Mouse (Mus musculus) gastrocnemius, adult 8-10 months (tissue): Measurements from ENCODE around the gene Timm50. TPM values are rescaled to one million over a fixed set of nuclear protein-coding genes. Genes with fewer than 3 reads are reported as not detected.

Experiments
- DNase-seq, 2 experiments: peaks; one replicate each; pipeline ENCODE4 v3.0.0; 2022; ENCODE audit warnings: low spot score in 2 of 2
- total RNA-seq, 4 experiments: library from RNA; stranded (reverse); gene quantifications; 2 replicates each; pipeline ENCODE4 v1.2.4; 2022

Timm50 gene
- total RNA-seq, 4 experiments from 2014 or later = 39.4 to 49.9 (median 45.0) TPM

- DNase-seq = no peak
These were observed 42.5 kb downstream of the Timm50 start for GRCm38 (mm10) chr7:28269355-28269754.

GRCm38 (mm10) chr7:28268576-28268975, 43.3 kb downstream of the Timm50 start:
- DNase-seq = no peak

GRCm38 (mm10) chr7:28268042-28268531, 43.8 kb downstream of the Timm50 start:
- peak; percentile 17 to 32 for DNase-seq

GRCm38 (mm10) chr7:28267129-28268041, 44.5 kb downstream of the Timm50 start, which contains the start of gene Eid2:
Gene Eid2, plus strand, starts transcription at chr7:28267881.
- DNase-seq = peak; percentile 40 to 50

- no peak for DNase-seq
These were observed 46.5 kb downstream of the Timm50 start for GRCm38 (mm10) chr7:28265391-28265790.

- DNase-seq = peak in 1 of 2 experiments; percentile 9
These were observed 48.1 kb downstream of the Timm50 start for GRCm38 (mm10) chr7:28263786-28264185.

- DNase-seq = no peak
These were observed 49.0 kb downstream of the Timm50 start for GRCm38 (mm10) chr7:28262861-28263260.

Other genes with a start within 250 kb of the Timm50 start
- gene Fcgbp, start 240.8 kb downstream of the Timm50 start, total RNA-seq = under 1 TPM in 1 of 4 experiments, not detected in 3; 0.08 TPM
- gene 9530053A07Rik, start 182.6 kb downstream of the Timm50 start, total RNA-seq = not detected
- gene Fbl, start 142.4 kb downstream of the Timm50 start, total RNA-seq = 10 to 100 TPM; 16.8 to 25.3 (median 18.6) TPM
- 10 to 100 TPM; 58.2 to 74.5 (median 66.1) TPM for gene Dyrk1b, start 132.6 kb downstream of the Timm50 start, total RNA-seq
- gene Eid2, start 44.2 kb downstream of the Timm50 start, total RNA-seq = 1 to 10 TPM; 5.6 to 5.9 (median 5.8) TPM
- gene Eid2b, start 34.3 kb downstream of the Timm50 start, total RNA-seq = 1 to 10 TPM; 5.1 to 7.2 (median 6.3) TPM
- not detected for gene Selenov, start 20.9 kb downstream of the Timm50 start, total RNA-seq
- not detected for gene Dll3, start 9.8 kb downstream of the Timm50 start, total RNA-seq
- gene Supt5, start 26.7 kb upstream of the Timm50 start, total RNA-seq = 10 to 100 TPM; 61.6 to 76.5 (median 73.0) TPM
- 100 to 1,000 TPM; 442 to 558 (median 490) TPM for gene Rps16, start 38.6 kb upstream of the Timm50 start, total RNA-seq
- 1 to 10 TPM; 2.0 to 3.3 (median 2.6) TPM for gene Plekhg2, start 60.5 kb upstream of the Timm50 start, total RNA-seq
- gene Zfp36, start 68.2 kb upstream of the Timm50 start, total RNA-seq = 10 to 100 TPM in 2 of 4 experiments, 1 to 10 TPM in 2; 6.5 to 25.6 (median 9.0) TPM
- 10 to 100 TPM; 19.3 to 24.6 (median 20.5) TPM for gene Med29, start 80.6 kb upstream of the Timm50 start, total RNA-seq
- gene Paf1, start 80.9 kb upstream of the Timm50 start, total RNA-seq = 10 to 100 TPM; 19.8 to 32.6 (median 24.8) TPM
- 1 to 10 TPM in 2 of 4 experiments, under 1 TPM in 1, not detected in 1; 0.46 to 1.7 (median 1.3) TPM for gene Gmfg, start 125.4 kb upstream of the Timm50 start, total RNA-seq
- under 1 TPM in 2 of 4 experiments, not detected in 2; 0.08 to 0.34 TPM for gene Lrfn1, start 139.9 kb upstream of the Timm50 start, total RNA-seq
- not detected for gene Ifnl2, start 198.4 kb upstream of the Timm50 start, total RNA-seq
- gene Ifnl3, start 210.8 kb upstream of the Timm50 start, total RNA-seq = not detected
- gene Sycn, start 228.8 kb upstream of the Timm50 start, total RNA-seq = not detected
- not detected for gene Nccrp1, start 235.2 kb upstream of the Timm50 start, total RNA-seq